Mouse (Mus musculus) E14TG2a.4 (cell line): ENCODE data around the gene Cplx2.

Experiments used
- CTCF ChIP-seq: conservative IDR thresholded peaks from 2 replicates; pipeline ENCODE4 v1.5.1; 2014; ENCODE audit warnings: low read length
- NANOG ChIP-seq: IDR thresholded peaks from 2 replicates; pipeline ENCODE4 v1.6.1; 2014; ENCODE audit warnings: borderline replicate concordance, low read length, mixed read lengths
- POU5F1 ChIP-seq: IDR thresholded peaks from 2 replicates; pipeline ENCODE4 v1.6.1; 2014; ENCODE audit warnings: low read length, borderline replicate concordance

DNA sequence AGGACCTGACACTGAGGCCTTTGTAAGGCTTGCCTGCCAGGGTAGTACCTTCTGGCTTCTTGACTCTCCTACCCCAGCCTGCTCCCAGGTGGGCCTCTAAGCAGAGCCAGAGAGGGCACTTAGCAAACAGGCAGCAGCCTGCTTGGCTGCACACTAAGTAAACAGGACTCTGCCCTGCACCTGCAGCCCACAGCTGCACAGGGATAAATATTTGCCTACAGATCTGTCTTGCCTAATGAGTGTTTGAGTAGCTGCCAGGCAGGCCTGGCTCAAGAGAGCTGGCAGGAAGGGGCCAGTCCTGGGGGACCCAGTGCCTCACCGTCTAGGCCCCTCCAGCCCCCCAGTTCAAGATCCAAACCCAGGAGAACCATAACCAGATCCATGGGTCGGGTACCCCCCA lies 54.1 kb downstream of the Cplx2 start:
- TF ChIP-seq POU5F1 (no peak), CTCF (no peak), NANOG (no peak)
